Mouse (Mus musculus) heart, embryonic 16.5 days (tissue): ENCODE measurements around the gene Zfp36l1. TPM values are rescaled to one million over a fixed set of nuclear protein-coding genes. Genes with fewer than 3 reads are reported as not detected.

Experiments
- ATAC-seq: fragments of 200-750 bp; cut with Nextera tagmentation; replicated peaks from 2 replicates; pipeline ENCODE4 v1.8.0; 2017; ENCODE audit warnings: moderate number of reproducible peaks; ENCODE audit not compliant: insufficient read depth, low FRiP score; ENCODE audit errors: extremely low read depth
- H3K27ac ChIP-seq: fragments of 300-500 bp; sonication (generic); 2 replicates; pipeline ENCODE4 v1.5.1; 2014; ENCODE audit warnings: mild to moderate bottlenecking, low read length, control low read depth, moderate library complexity
- H3K27me3 ChIP-seq: fragments of 300-500 bp; sonication (generic); 2 replicates; pipeline ENCODE4 v1.6.1; 2014; ENCODE audit warnings: low read length, mixed read lengths; ENCODE audit not compliant: control insufficient read depth, insufficient read depth
- H3K36me3 ChIP-seq: fragments of 300-500 bp; sonication (generic); 2 replicates; pipeline ENCODE4 v1.6.1; 2014; ENCODE audit not compliant: control insufficient read depth, insufficient read depth
- H3K4me1 ChIP-seq: fragments of 300-500 bp; sonication (generic); 2 replicates; pipeline ENCODE4 v1.6.1; 2014; ENCODE audit warnings: low read length, mixed read lengths; ENCODE audit not compliant: control insufficient read depth, insufficient read depth
- H3K4me2 ChIP-seq: fragments of 300-500 bp; sonication (generic); 2 replicates; pipeline ENCODE4 v1.6.1; 2014; ENCODE audit warnings: low read depth, mild to moderate bottlenecking, control low read depth, low read length
- H3K4me3 ChIP-seq: fragments of 300-500 bp; sonication (generic); 2 replicates; pipeline ENCODE4 v1.5.1; 2014; ENCODE audit warnings: mild to moderate bottlenecking, control low read depth, low read length
- H3K9ac ChIP-seq: fragments of 300-500 bp; sonication (generic); 2 replicates; pipeline ENCODE4 v1.6.1; 2014; ENCODE audit warnings: low read length, control low read depth
- H3K9me3 ChIP-seq: fragments of 300-500 bp; sonication (generic); replicated peaks from 2 replicates; pipeline ENCODE4 v1.6.1; 2016; ENCODE audit warnings: low read length; ENCODE audit not compliant: control insufficient read depth
- WGBS: fragments of 180-500 bp; shearing (Covaris S2); extraction: QIAGEN DNeasy Blood & Tissue Kit; methylation state at CpG from one replicate; pipeline ENCODE4 v1.1.7; 2014; 5-methylcytosine and 5-hydroxymethylcytosine counted together
- polyA plus RNA-seq: library from polyadenylated mRNA; unstranded; fragments of >200 nt; fragmentation: Nextera tagmentation; extraction: Ambion mirVana; gene quantifications from 2 replicates; pipeline ENCODE4 v1.2.1, GENCODE M21; 2015

Gene Zfp36l1
- polyA plus RNA-seq, 1 experiment from 2014 or later, result 85.5 TPM

DNA sequence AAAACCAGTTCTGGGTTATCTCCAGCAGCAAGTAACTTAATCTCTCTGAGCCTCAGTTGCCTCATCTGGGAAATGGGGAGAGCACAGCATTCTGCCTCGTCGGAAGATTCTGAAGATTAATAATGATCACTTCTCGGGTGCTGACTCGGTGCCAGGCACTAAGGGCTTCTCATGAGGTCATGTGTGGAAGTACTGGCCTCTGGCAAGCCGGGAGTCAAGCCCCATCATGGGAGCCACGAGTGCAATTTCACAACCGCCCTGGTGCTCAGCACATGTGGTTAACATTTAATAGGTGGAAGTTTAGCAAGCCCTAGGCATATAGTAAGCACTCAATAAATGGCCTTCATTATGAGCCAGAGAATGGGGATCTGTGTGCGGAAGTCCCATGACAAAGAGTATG is 22.4 kb upstream of the Zfp36l1 start:
- H3K4me1 ChIP-seq, result peaks cover 41% of the 10 kb centered on the region
- no peak overlapping the region for H3K4me2 ChIP-seq
- H3K27ac ChIP-seq, result no peak overlapping the region
- WGBS, result 88% methylated on average over 8 of the region's 8 CpGs
- no peak overlapping the region for H3K4me3 ChIP-seq
- H3K9me3 ChIP-seq, result no peaks in the 10 kb centered on the region
- H3K27me3 ChIP-seq, result no peaks in the 10 kb centered on the region
- no peaks in the 10 kb centered on the region for H3K36me3 ChIP-seq
- 0 out of 2 replicates have a peak overlapping the region, but pooled peaks have one; percentile 6 for H3K9ac ChIP-seq
- ATAC-seq, result no peak

DNA sequence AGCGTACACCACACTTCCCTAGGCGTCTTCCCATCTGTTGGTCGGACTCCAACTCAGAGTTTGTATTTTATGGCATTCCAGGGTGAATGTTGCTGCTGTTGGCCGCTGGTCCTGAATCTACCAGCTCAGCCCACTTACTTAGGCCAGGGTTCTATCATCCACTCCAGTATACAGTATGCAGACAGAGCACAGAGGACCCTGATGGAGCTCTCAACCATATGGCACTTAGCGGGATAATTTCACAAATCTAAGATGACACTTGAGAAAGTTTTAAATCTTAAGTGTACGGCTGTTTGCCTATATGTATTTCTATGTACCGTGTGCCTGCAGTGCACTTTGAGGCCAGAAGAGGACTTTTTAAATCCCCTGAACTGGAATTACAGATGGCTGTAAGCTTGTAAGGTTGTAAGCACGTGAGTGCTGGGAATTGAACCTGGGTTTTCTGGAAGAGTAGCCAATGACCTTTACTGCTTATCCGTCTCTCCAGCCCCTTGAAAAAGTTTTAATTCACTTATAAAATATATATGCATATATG is 20.3 kb upstream of the Zfp36l1 start:
- H3K4me1 ChIP-seq, result peaks cover 51% of the 10 kb centered on the region
- ATAC-seq, result no peak
- no peaks in the 10 kb centered on the region for H3K9me3 ChIP-seq
- H3K27me3 ChIP-seq, result no peaks in the 10 kb centered on the region
- peak overlapping the region; percentile 99 for H3K27ac ChIP-seq
- whole genome bisulfite sequencing, result 46% methylated on average over 9 of the region's 9 CpGs
- no peak overlapping the region; the same call in 1 of the 2 replicates for H3K4me2 ChIP-seq
- no peak overlapping the region; the same call in 1 of the 2 replicates for H3K9ac ChIP-seq
- no peaks in the 10 kb centered on the region for H3K36me3 ChIP-seq
- H3K4me3 ChIP-seq, result peak overlapping the region; percentile 69

DNA sequence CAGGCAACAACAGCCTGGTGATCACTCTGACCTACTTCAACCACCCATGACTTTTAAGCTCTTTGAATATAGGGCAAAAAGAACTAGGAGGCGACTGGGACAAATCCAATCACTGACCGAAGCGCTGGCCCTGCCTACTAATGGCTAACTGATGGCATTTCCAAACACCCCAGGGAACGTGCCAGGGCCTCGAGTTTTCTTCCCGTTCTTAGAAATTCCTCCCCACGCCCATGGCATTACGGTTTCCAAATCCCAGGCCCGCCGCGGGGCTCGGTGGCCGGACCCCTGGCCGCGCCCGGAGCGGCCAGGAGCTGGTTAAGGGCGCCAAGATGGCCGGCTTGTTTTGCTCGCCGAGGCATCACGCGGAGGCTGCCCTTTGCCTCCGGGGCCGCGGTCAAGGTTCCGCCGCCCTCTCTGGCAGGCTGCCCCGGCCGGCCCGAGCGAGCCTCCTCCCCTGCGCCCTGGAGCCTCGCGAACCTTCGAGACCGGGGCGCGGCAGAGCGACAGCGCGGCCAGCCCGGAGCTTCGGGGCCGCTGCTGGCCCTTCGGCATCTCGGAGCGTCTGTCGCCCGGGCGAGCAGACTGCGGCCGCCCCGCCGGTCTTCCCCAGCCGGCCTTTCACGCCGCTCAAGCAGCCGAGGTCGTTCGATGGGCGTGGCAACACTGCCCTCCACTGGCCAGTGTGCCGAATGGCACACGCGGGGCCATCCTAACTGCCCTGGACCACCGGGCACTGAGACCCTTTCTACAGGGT is 19.6 kb upstream of the Zfp36l1 start:
- WGBS, result under 1% methylated on average over 64 of the region's 66 CpGs
- Histone ChIP-seq H3K9me3 (no peaks in the 10 kb centered on the region), H3K4me1 (peaks cover 49% of the 10 kb centered on the region), H3K27ac (peak overlapping the region; percentile 99), H3K27me3 (no peaks in the 10 kb centered on the region), H3K4me2 (peak overlapping the region; percentile 82), H3K36me3 (no peaks in the 10 kb centered on the region), H3K9ac (peak overlapping the region; percentile 93), H3K4me3 (peak overlapping the region; percentile 69)
- peak; percentile 78 for ATAC-seq

DNA sequence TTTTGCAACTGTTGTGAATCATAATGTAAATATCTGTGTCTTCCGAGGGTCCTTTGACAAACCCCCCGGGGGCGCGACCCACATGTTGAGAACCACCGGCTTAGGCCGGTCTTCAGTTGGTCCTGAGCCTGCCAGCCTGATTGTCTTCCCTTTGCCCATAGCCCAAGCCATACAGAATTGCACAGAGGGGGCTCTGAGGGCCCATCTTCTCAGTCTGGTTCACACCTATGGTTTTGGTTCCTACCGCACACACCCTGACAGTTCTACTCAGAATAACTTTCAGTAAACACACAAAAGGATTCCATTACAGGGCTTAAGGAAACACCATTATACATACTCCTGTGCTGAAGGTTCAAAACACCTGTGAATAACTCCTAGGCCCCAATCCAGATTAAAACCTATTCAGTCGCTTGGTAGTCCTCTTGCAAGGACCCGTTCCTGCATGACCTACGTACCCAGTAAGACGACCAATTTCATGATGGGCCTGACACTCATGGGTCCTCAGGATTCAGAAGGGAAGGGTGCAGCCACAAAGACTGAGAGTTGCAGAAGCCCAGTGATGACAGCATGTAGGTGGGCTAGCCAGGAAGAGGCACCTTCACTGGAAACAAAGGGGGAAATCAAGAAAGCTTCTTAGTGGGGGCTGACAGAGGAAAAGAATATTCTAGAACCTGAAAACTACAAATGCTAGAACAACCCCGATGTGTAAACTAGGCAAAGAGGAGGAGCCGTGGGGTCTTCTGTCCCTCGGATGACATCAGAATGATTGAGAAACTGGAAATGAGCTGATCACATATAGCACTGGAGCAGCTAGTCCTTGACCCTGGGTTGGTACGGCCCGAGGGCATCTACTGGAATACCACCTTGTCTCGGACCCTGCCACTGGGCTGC is 18.8 kb upstream of the Zfp36l1 start:
- 50% methylated on average over 17 of the region's 17 CpGs for WGBS
- Histone ChIP-seq H3K9me3 (no peaks in the 10 kb centered on the region), H3K4me3 (peak overlapping the region; percentile 69), H3K4me2 (peak overlapping the region; percentile 82), H3K4me1 (peaks cover 41% of the 10 kb centered on the region), H3K27ac (peak overlapping the region; percentile 99), H3K36me3 (peaks cover 2% of the 10 kb centered on the region; the same call in 1 of the 2 replicates), H3K9ac (peak overlapping the region; percentile 93), H3K27me3 (no peaks in the 10 kb centered on the region)
- no peak for ATAC-seq

DNA sequence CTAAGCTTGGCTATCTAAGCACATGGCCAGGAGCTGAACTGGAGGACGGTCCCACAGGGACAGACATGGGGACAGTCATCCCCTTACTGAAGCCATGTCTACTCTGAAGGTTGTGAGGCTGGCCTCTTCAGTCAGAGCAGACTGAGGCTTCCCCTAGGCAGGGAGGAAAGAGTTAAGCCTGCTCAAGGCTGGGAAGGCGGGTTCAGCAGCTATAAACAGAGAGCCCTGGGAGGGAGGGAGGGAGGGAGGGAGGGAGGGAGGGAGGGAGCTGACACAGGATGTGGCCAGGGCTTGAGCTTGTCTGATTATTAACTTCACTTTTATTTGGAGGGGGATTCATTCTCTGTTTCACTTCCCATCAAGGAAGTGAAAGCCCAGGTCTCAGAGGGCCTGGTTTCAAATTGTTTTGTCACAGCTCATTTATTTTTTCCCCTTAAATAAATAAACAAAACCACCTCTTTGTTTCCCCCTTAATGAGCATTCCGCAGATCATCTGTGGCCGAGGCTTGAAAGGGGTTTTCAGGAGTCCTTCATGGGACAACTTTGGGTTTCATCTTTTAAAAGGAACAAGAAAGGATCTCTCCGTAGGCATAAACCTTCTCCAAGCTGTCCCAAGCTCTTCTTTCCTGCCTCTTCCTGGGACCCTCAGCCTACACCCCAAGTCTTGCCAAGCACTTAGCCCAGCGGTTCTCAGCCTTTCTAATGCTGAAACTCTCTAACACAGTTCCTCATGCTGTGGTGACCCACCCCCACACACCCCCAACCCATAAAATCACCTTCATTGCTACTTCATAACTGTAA is 17.9 kb upstream of the Zfp36l1 start:
- Histone ChIP-seq H3K4me1 (peaks cover 33% of the 10 kb centered on the region), H3K9ac (peak overlapping the region; percentile 53), H3K9me3 (no peaks in the 10 kb centered on the region), H3K4me2 (peak overlapping the region; percentile 82), H3K4me3 (no peak overlapping the region), H3K27me3 (no peaks in the 10 kb centered on the region), H3K36me3 (peaks cover 6% of the 10 kb centered on the region), H3K27ac (peak overlapping the region; percentile 99)
- peak; percentile 58 for ATAC-seq
- 19% methylated on average over 6 of the region's 6 CpGs for WGBS

DNA sequence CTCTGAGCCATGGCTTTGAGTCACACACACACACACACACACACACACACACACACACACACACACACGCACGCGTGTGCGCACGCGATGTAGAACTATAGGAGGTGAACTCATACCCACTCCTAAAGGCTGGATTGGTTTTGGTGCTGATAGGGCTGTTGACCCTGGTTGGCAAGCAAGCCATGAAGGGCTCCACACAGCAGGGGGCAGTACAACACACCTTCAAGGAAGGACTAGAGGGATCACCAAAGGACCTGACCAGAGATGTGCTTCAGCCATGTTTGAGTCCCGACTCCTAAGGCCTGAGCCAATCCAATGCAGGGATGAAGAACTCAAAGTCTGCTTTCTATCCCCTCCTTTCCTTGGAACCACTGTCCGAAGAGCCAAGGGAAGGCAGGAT is 16.7 kb upstream of the Zfp36l1 start:
- peak overlapping the region; percentile 63 for H3K27ac ChIP-seq
- 96% methylated on average over 8 of the region's 8 CpGs for WGBS
- no peak overlapping the region for H3K4me3 ChIP-seq
- H3K36me3 ChIP-seq, result peaks cover 8% of the 10 kb centered on the region
- H3K9me3 ChIP-seq, result no peaks in the 10 kb centered on the region
- no peak for ATAC-seq
- no peak overlapping the region for H3K4me2 ChIP-seq
- H3K4me1 ChIP-seq, result peaks cover 30% of the 10 kb centered on the region
- no peak overlapping the region for H3K9ac ChIP-seq
- no peaks in the 10 kb centered on the region for H3K27me3 ChIP-seq

DNA sequence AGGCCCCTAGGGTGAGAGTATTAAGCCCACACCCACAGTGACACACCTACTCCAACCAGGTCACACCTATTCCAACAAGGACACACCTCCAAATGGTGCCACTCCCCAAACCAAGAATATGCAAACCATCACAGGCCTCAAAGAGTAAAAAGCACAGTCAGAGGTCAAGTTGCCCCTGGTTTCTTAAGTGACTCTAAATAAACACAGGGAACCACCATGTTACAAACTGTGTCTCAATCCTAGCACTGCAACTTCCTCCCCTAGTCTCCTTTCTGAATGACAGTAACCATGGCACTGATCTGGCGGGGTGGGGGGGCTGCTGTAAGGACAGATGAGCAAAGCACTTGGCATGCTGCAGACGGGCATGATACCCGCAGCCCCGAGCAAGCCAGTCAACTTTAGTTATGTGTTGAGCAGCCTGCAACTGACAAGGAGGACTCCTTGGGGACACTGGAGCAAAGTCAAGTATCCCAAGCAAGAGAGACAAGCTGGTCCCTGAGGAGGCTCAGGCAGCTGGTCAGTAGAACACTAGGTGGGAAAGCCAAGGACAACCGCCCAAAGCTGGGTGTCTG is 14.5 kb upstream of the Zfp36l1 start:
- Histone ChIP-seq H3K4me1 (peaks cover 47% of the 10 kb centered on the region), H3K27me3 (no peaks in the 10 kb centered on the region), H3K9ac (no peak overlapping the region), H3K36me3 (peaks cover 8% of the 10 kb centered on the region), H3K9me3 (no peaks in the 10 kb centered on the region), H3K4me2 (no peak overlapping the region), H3K27ac (no peak overlapping the region), H3K4me3 (no peak overlapping the region)
- WGBS, result 87% methylated on average over 5 of the region's 5 CpGs
- no peak for ATAC-seq

DNA sequence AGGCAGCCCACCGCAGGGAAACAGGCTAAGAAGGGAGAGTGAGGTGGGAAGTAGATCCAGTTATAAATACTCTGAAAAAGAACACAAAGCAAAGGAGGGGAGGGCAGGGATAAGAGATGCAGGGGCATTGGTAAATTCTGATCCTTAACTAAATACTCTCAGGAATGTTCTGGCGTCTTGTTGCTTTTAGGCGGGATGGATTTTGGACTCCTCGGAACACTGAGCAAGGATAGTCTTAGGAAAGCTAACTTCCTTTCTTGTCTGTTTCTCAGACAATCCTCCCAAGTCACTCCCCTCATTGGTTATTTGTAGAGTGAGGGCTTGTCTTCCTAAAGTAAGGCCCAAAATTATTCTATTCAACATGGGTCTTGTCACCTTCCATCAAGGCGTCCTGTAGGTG is 12.5 kb upstream of the Zfp36l1 start:
- WGBS, result 89% methylated on average over 5 of the region's 5 CpGs
- Histone ChIP-seq H3K4me1 (peaks cover 37% of the 10 kb centered on the region), H3K9ac (no peak overlapping the region), H3K27ac (no peak overlapping the region), H3K36me3 (peaks cover 12% of the 10 kb centered on the region), H3K4me3 (no peak overlapping the region), H3K9me3 (no peaks in the 10 kb centered on the region), H3K27me3 (no peaks in the 10 kb centered on the region), H3K4me2 (no peak overlapping the region)
- ATAC-seq, result no peak
